Mouse (Mus musculus) yolk sac, embryonic 10.5 days (tissue): ENCODE results near the gene Pros1.

Experiments used
- DNase-seq: peaks from one replicate; pipeline ENCODE4 v3.0.0-alpha.2; 2017; ENCODE audit warnings: low spot score

Pros1 gene

GRCm38 (mm10) chr16:62854191-62855068 lies at the start of gene Pros1:
Gene Pros1 (plus strand): TSS chr16:62854307.
- DNase-seq: peak; percentile 78

- DNase-seq: no peak
Observed at GRCm38 (mm10) chr16:62804621-62805020, 49.5 kb upstream of the Pros1 start.

GRCm38 (mm10) chr16:62807249-62807979 lies 46.7 kb upstream of the Pros1 start:
- DNase-seq: no peak

GRCm38 (mm10) chr16:62810855-62811254 lies 43.3 kb upstream of the Pros1 start:
- no peak for DNase-seq

- no peak for DNase-seq
Observed at GRCm38 (mm10) chr16:62813790-62814189, 40.3 kb upstream of the Pros1 start.

GRCm38 (mm10) chr16:62814491-62814890 lies 39.6 kb upstream of the Pros1 start, which contains the start of gene Stx19:
Gene Stx19 (plus strand): TSS chr16:62814676.
- DNase-seq: no peak

- no peak for DNase-seq
Observed at GRCm38 (mm10) chr16:62822472-62822871, 31.6 kb upstream of the Pros1 start.

GRCm38 (mm10) chr16:62826156-62827001 lies 27.7 kb upstream of the Pros1 start:
- DNase-seq: no peak

- no peak for DNase-seq
Observed at GRCm38 (mm10) chr16:62832027-62832426, 22.1 kb upstream of the Pros1 start.

- DNase-seq: peak; percentile 9
Observed at GRCm38 (mm10) chr16:62832481-62832880, 21.6 kb upstream of the Pros1 start.

GRCm38 (mm10) chr16:62834016-62834735 lies 19.9 kb upstream of the Pros1 start:
- no peak for DNase-seq

GRCm38 (mm10) chr16:62845341-62845740 lies 8.8 kb upstream of the Pros1 start:
- DNase-seq: no peak

GRCm38 (mm10) chr16:62846498-62847312 lies 7.4 kb upstream of the Pros1 start, which contains the start of gene Arl13b:
Gene Arl13b (minus strand): TSS chr16:62847040.
- peak; percentile 93 for DNase-seq

GRCm38 (mm10) chr16:62852464-62853252 lies 1.4 kb upstream of the Pros1 start:
- DNase-seq: no peak

GRCm38 (mm10) chr16:62853611-62854126 lies 438 bp upstream of the Pros1 start:
- peak; percentile 13 for DNase-seq

GRCm38 (mm10) chr16:62855385-62855784 lies 1.3 kb downstream of the Pros1 start:
- DNase-seq: no peak

GRCm38 (mm10) chr16:62856273-62856672 lies 2.2 kb downstream of the Pros1 start:
- no peak for DNase-seq

- DNase-seq: no peak
Observed at GRCm38 (mm10) chr16:62857498-62857897, 3.4 kb downstream of the Pros1 start.

GRCm38 (mm10) chr16:62858018-62858417 lies 3.9 kb downstream of the Pros1 start:
- no peak for DNase-seq
